Mouse (Mus musculus): ENCODE results near the gene Cnnm3.

Gene Cnnm3

DNA sequence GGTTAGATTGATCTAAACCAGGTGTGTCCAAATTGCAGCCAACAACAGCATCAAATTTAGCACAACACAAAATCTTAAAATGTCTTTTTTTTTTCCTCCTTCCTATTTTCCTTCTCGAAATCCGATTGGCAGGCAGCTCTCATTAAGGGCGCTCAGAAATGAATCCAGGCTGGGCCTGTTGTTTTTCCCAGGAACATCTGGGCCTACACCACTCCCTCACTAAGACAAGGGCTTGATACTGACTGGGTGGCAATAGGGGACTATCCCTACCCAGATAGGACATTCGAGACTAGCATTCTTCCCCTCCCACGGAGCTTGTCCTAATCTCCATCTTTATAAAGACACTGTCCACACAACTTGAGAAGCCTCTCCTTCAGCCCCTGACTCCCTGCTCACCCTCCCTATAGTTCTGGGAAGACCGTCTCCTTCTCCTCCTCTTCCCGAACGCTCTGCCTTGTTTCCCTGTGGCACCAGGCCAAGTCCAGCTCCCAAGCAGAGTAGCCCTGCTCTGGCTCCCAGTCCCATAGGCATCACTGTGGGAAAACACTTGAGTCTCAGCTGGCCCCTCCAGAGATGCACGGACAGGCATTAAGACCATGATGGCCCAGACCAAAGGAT lies 36.4 kb downstream of the Cnnm3 start:
- in situ Hi-C loops (cut with MboI; ENCODE audit: low pct_unique_long_range_greater_than_20kb in 1 of 2, low sequenced_read_pairs in 2 of 2, unreplicated experiment in 1 of 2) = loop anchor here (10.0 kb wide), 2 partner anchors 187 to 197 kb away; no protein-coding TSS in a partner anchor

DNA sequence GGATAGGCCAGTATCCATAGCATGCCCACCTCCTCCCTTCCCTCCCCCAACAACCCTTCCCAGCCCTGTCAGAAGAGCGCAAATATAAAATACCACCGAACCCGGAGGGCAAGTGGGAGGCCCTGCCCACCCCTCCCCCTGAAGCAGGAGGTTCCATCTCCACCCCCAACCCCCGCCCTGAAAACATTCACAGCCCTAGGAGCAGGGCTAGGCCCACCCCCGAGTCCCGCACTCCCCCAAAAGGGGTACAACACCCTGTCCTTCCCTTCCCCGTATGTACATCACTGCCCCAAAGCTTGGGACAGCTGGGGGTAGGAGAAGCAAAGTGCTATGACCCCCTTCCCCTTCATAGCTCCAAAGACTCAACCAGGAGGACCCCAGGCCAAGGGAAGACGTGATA lies 37.1 kb downstream of the Cnnm3 start:
- in situ Hi-C loops (cut with MboI; ENCODE audit: low pct_unique_long_range_greater_than_20kb in 1 of 2, low sequenced_read_pairs in 2 of 2, unreplicated experiment in 1 of 2) = loop anchor here (10.0 kb wide), 2 partner anchors 186 to 196 kb away; no protein-coding TSS in a partner anchor

DNA sequence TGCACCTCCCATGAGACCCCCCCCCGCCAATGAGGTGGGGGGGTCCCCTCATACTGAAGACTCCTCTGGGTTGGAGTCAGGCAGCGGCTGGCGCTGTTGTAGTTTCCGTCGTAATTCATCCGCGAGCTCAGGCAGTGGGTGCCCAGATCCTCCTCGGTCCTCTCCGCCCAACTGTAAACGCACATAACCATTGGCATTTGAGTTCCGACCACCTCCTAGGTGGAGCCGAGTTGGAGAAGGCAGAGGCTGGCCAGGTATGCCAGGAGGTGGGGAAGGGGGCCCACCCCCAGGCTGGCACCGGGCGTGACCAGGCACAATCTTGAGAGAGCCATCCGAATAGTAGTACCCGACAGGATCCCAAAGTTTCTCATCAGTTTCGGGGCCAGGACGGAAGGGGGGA lies 37.8 kb downstream of the Cnnm3 start:
- in situ Hi-C loops (cut with MboI; ENCODE audit: low pct_unique_long_range_greater_than_20kb in 1 of 2, low sequenced_read_pairs in 2 of 2, unreplicated experiment in 1 of 2) = loop anchor here (10.0 kb wide), 2 partner anchors 185 to 195 kb away; no protein-coding TSS in a partner anchor

DNA sequence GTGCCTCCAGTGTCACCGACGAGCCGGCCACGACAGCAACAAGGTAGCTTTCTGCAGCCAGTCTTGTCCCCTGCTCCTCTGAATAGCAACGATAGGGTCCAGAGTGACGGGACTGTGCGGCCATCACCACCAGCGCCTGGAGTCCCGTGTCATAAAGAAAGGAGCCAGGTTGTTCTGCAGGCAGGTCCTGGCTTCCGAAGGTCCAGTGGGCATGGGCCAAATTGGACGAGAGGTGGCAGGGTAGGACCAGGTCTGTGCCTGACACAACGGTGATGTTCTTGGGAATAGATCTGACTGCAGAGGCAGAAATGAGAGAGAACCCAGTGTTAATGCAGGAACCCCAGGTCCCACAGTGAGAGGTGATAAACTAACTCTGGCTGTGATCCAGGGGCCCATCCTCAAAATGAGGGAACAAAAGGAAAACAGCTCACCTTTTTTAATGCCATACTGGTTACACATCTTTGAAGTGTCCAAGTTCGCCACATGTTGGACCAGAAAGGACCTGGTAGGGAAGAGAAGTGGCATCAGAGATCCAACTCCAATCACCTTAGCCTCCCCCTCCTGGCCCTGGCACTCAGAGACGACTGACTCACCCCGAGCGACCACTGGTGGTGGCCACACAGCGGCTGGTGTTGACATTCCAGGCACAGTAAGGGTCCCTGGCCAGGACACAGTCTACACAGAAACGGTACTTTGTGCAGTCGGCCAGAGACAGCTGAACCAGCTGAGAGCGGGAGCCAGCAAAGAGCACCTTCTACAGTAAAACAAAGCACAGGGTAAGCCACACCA lies 38.6 kb downstream of the Cnnm3 start:
- in situ Hi-C loops (cut with MboI; ENCODE audit: low pct_unique_long_range_greater_than_20kb in 1 of 2, low sequenced_read_pairs in 2 of 2, unreplicated experiment in 1 of 2) = loop anchor here in 1 of 2 experiments (10.0 kb wide), 1 partner anchor 65 kb away; no protein-coding TSS in a partner anchor

DNA sequence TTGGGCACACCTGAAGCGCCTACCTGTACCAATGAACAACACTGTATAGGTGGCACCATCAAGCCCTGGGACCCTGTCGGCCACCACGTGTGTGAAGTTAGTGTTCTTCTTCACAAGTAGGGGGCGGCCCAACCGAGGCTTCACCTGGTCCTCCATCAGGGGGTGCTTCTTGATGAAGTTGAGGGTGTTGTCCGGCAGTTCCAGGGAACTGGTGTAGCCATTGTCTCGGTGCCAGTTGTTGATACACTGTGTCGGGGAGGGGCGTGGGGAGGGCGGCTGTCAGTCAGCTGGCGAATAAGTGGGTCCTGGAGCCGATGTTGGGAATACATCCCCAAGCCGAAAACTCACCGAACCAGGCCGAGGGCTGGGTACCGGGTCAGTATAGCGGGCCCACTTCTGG lies 40.2 kb downstream of the Cnnm3 start:
- in situ Hi-C loops (cut with MboI; ENCODE audit: low pct_unique_long_range_greater_than_20kb in 1 of 2, low sequenced_read_pairs in 2 of 2, unreplicated experiment in 1 of 2) = loop anchor here in 1 of 2 experiments (10.0 kb wide), 1 partner anchor 63 kb away; no protein-coding TSS in a partner anchor

DNA sequence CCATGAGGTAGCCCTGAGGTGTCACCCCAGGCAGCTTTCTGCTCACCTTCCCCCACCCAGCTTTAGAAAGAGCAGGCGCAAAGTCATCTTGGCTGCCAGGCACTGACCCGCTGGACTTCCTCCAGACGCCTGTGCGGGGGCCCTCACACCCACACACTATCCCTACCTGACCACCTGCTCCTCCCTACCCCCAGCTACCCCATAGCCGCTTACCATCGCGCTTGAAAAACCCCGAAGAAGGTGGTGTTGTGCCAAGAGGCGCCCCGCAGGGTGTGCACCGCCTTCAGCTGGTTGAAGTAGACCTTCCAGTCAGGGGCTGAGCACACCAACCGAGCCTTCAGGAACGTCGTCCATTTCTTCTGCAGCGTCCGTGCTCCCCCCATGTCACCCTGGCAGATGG lies 40.8 kb downstream of the Cnnm3 start:
- in situ Hi-C loops (cut with MboI; ENCODE audit: low pct_unique_long_range_greater_than_20kb in 1 of 2, low sequenced_read_pairs in 2 of 2, unreplicated experiment in 1 of 2) = loop anchor here in 1 of 2 experiments (10.0 kb wide), 1 partner anchor 62 kb away; no protein-coding TSS in a partner anchor

DNA sequence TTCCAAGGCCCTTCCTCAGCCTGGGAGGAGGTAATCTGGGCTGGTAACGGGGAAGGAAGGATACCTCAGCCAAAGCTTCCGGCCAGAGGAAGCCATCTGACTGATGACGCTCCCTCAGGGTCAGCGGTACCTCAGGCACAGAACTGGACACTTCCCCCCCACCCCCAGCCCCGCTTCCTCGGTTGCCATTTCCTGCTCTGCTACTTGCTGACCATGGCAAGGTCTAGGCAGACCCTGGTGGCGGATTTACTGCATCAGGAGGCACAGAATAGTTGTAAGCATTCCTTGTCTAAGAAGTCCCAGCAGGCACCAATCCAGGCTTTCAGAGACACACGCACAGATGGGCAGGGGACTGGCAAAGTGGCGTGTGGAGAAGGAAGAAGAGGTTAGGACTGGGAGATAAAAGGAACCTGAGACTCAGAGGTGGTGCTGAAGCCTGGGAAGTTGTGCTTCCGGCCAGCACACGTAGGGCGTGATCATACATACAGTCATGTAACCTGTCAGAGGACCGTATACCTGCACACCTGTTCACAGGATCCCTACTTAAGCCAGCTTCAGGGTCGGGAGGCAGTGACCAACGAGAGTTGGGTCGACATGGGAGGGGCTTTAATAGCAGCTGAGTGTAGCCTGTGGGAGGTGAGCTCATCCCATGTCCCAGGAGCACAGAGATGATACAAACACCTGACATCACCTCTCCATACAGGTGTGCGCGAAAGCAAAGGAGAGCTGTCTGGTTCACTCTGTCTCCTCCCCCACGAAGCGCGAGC lies 43.1 kb downstream of the Cnnm3 start:
- in situ Hi-C loops (cut with MboI; ENCODE audit: low pct_unique_long_range_greater_than_20kb in 1 of 2, low sequenced_read_pairs in 2 of 2, unreplicated experiment in 1 of 2) = loop anchor here in 1 of 2 experiments (10.0 kb wide), 1 partner anchor 60 kb away; no protein-coding TSS in a partner anchor

DNA sequence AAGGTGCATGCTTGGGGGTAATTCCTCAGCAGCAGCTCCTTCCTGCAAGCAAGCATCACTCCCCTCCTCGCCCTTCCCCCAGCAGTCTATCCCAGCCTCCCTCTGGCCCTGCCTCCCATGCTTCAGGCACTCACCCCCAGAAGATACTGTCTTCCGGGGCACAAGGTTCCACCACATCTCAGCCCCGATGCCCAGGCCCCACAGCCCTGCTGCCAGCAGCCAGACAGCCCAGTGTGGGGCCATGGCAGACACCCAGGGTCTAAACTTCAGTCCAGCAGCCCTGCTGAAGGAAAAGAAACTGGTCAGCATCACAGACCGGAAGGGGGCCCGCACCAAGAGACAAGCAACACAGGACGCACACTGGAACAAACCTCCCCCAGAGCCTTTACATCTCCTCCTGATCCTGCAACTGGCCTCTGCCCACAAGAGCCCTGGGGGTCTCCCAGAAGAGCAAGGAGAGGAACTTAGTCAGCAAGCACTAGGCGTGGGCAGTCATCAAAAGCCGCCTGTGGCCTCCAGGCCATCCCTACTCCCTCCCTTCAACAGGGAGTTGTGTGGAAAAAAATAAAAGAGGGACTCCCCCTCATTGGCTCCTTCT lies 44.2 kb downstream of the Cnnm3 start:
- in situ Hi-C loops (cut with MboI; ENCODE audit: low pct_unique_long_range_greater_than_20kb in 1 of 2, low sequenced_read_pairs in 2 of 2, unreplicated experiment in 1 of 2) = loop anchor here in 1 of 2 experiments (10.0 kb wide), 1 partner anchor 59 kb away; no protein-coding TSS in a partner anchor

DNA sequence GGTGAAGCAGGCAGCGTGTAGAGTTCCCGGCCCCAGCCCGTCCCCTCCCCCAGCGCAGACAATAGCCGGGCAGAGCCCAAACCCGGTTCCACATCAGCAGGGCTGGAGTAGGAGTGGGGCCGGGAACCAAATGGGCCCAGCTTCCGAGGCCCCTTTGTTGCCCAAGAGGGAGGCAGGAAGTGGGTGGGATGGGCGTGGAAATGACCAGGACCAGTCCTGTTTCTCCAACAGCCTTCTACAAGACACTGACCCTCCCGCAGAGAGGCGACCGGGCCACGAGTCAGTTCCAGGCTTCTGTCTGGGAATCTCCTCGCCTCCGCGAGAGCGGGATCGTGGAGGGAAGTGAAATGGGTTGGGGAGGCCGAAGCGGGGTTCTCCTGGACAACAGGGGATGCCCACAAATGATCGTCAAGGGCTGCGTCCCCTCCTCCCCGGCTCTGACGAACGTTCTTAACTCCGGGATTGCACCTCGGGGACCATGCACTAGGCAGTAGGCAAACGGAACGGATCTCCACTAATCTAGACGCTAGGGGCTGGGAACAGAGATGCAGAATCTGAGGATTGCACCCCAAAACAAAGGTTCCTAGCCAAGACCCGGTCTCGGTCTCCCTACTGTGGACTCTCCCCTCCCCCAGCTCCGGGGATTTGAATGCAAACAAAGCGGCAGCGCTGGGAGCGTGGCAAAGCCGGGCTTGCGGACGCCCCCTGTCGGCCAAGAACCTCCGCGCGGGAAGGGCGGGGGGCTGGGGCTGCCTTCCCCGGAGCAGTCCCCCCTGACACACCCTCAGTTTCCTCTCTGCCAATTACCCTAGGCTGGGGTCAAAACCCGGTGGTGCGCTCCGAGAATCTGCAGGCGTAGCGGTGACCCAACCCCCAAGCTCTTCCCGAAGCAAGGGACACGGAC lies 45.1 kb downstream of the Cnnm3 start:
- in situ Hi-C loops (cut with MboI; ENCODE audit: low pct_unique_long_range_greater_than_20kb in 1 of 2, low sequenced_read_pairs in 2 of 2, unreplicated experiment in 1 of 2) = loop anchor here in 1 of 2 experiments (10.0 kb wide), 1 partner anchor 58 kb away; no protein-coding TSS in a partner anchor

DNA sequence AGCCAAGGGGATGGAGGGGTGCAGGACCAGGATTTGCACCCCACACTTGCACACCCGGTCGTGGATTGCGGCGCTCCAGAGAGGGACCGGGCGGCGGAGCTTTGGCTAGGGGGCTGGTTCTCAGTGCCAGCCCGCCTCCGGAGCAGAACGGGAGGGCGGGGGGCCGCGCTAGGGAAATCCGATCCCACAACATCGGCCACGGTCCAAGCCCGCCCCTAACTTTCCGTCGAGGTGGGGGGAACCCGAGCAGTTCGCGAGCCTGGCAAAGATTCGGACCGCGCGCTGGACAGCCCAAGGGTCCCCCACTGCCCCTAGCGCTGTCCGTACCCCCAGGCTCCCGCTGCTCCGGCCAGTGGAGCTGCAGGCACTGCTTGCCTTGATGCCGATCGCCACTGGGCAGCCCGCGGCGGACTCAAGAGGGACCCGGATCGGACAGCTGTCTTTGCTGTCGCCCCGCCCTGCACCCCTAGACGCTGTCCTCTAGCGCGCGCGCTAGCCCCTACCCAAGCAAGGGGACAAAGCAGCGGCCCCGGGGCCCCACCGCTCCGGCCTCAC lies 45.9 kb downstream of the Cnnm3 start:
- in situ Hi-C loops (cut with MboI; ENCODE audit: low pct_unique_long_range_greater_than_20kb in 1 of 2, low sequenced_read_pairs in 2 of 2, unreplicated experiment in 1 of 2) = loop anchor here in 1 of 2 experiments (10.0 kb wide), 1 partner anchor 57 kb away; no protein-coding TSS in a partner anchor

DNA sequence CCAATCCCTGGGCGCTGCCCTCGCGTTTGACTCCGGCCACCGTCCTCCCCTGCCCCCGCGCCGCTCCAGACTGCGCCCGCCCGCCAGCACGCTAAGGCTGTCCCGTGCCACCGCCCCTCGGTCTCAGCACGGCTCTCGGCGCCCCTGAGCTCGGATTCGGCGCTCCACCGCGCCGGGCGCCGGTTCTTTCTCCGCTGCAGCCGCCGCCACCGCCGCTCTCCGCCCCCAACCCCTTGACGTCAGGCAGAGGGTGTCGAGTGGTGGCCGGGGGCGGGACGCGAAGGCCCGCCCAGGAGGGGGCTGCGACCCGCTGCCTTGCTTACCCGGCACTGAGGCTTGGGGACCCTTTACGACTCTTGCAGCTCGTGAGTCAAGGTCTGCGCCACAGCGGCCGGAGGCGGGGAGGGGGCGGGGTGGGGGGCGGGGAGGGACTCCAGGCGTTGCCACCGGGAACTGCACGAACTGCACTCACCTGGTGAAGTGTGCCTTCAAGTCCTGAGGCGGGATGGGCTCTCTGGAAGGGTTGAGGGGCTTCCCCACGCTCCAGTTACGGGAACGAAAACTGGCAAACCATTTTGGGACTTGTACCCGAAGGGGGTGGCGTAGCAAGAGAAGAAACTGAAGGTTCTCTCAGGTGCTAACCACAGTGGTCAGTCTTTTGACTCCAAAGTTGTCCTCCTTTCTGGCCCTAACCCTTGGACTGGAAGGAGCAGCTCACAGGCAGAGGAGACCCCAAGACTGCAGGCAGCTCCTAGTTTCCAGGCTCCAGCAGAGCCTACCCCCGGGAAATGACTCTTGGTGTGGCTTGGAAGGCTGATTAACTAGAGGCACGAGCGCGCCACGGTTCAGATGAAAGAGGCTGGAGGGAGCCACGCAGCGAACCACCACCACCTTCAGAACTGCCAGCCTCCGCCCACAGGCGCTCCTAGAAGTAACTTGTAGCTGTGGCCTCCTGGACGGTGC lies 46.6 kb downstream of the Cnnm3 start, which contains the start of gene Sema4c:
TSS of gene Sema4c (minus strand) at position 319 of the 963 bp plus-strand sequence.
- in situ Hi-C loops (cut with MboI; ENCODE audit: low pct_unique_long_range_greater_than_20kb in 1 of 2, low sequenced_read_pairs in 2 of 2, unreplicated experiment in 1 of 2) = loop anchor here in 1 of 2 experiments (10.0 kb wide), 1 partner anchor 56 kb away; no protein-coding TSS in a partner anchor

DNA sequence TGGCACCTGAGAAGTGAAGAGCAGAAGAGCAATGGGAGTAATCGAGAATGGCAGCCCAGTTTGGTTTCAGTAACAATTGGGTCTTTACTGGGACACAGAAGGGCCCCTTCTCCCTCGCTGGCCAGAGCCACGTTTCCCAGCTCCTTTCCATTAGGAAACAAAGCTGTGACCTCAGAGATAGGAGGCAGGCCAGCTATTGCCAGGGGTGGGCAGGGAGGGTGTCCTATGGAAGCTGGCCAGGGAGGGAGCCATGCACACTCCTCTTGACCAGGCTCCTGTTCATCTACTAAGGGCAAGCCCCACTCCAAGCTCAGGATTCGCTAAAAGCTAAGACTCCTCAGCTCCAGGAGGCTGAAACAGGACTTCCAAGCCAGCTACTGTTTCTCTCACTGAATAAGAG lies 47.6 kb downstream of the Cnnm3 start:
- in situ Hi-C loops (cut with MboI; ENCODE audit: low pct_unique_long_range_greater_than_20kb in 1 of 2, low sequenced_read_pairs in 2 of 2, unreplicated experiment in 1 of 2) = loop anchor here in 1 of 2 experiments (10.0 kb wide), 1 partner anchor 56 kb away; no protein-coding TSS in a partner anchor

DNA sequence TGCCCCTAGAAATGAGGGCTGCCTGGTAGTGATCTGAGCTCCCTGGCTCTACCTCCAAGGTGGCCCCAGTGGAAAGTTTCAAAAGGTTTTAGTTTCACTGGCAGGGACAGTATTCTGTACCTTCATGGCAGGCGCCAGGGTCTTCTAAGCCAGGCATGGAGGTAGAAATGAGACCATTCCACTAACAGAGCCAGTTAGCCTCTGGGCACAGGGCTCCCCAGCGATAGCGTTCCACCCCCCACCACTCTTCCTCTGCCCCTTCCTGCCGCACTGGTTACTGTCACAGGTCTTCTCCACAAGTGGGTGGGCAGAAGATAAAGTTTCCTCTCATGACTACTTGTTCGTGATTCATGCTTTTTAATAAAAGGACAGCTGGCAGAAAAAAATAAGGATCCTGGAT lies 48.2 kb downstream of the Cnnm3 start:
- in situ Hi-C loops (cut with MboI; ENCODE audit: low pct_unique_long_range_greater_than_20kb in 1 of 2, low sequenced_read_pairs in 2 of 2, unreplicated experiment in 1 of 2) = loop anchor here in 1 of 2 experiments (10.0 kb wide), 1 partner anchor 55 kb away; no protein-coding TSS in a partner anchor

DNA sequence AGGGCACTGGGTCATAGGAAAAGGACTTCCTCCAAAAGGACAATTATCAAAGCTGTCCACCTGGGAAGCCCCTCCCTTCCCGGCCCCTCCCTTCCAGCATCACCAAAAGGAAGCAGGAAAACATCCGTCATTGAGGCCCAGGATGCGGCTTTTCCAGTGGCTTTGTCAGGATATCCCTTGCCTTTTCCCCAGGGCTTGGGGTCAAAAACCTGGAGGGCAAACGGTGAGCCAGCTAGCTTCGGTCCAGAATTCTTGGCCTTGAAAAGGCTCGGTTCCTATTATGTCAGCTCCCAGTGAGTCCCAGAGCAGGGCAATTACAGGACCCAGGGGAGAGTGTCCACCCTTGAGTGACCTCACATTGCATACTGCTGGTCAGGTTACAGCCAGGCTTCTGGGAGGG lies 49.2 kb downstream of the Cnnm3 start:
- in situ Hi-C loops (cut with MboI; ENCODE audit: low pct_unique_long_range_greater_than_20kb in 1 of 2, low sequenced_read_pairs in 2 of 2, unreplicated experiment in 1 of 2) = no loop called here

DNA sequence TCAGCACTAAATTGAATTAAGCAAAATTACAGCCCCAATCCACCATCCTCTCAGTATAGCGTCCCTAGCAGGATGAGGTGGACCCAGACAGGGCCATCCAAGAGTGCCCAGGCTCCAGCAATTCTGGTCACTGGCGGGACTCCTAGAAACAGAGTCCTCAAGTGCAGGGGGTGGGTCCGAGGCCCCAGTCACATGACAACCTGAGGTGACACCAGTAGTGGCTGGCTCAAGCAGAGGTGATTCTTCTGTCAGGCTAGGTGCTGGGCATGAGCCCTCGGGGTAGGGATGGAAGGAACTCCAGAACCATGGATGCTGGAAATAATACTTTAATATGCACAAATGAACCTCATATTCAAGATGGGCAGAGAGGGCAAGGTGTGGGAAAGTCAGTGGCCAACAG lies 50.7 kb downstream of the Cnnm3 start:
- in situ Hi-C loops (cut with MboI; ENCODE audit: low pct_unique_long_range_greater_than_20kb in 1 of 2, low sequenced_read_pairs in 2 of 2, unreplicated experiment in 1 of 2) = no loop called here

DNA sequence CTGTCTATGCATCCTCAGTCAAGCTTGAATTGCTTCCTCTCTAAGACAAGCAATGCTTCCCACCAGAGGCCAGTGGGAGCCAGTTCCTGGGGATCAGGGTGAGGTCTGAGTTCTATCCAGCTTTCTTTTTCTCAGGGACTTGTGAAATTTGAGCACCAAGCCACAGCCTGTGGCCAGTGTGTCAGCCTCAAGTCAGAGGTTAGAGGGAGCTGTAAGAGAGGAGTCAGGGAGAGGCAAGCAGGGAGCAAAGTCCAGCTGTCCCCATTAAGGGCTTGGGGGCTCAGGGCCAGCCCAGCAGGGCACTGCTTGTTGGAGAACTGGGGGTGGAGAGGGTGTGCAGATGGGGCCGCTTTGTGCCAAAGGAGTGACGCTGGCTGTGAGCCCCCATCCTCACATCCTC lies 51.5 kb downstream of the Cnnm3 start:
- in situ Hi-C loops (cut with MboI; ENCODE audit: low pct_unique_long_range_greater_than_20kb in 1 of 2, low sequenced_read_pairs in 2 of 2, unreplicated experiment in 1 of 2) = no loop called here

Data from mouse embryonic stem cell (cell line).